Mouse (Mus musculus) embryonic facial prominence, embryonic 15.5 days (tissue): ENCODE measurements around the gene Nkiras2. TPM values are rescaled to one million over a fixed set of nuclear protein-coding genes. Genes with fewer than 3 reads are reported as not detected.
A peak's percentile ranks its signal among the peaks of the same experiment; 100 is the strongest.

Source experiments
- ATAC-seq: fragments of 200-750 bp; cut with Nextera tagmentation; 2 replicates; pipeline ENCODE4 v1.8.0; 2017; ENCODE audit warnings: low read depth, moderate TSS enrichment; ENCODE audit not compliant: insufficient number of reproducible peaks, low FRiP score, low TSS enrichment
- H3K27ac ChIP-seq: fragments of 300-500 bp; sonication (generic); replicated peaks from 2 replicates; pipeline ENCODE4 v1.5.1; 2015; ENCODE audit warnings: mild to moderate bottlenecking, inconsistent platforms
- H3K27me3 ChIP-seq: fragments of 300-500 bp; sonication (generic); 2 replicates; pipeline ENCODE4 v1.6.1; 2015; ENCODE audit warnings: inconsistent platforms
- H3K36me3 ChIP-seq: fragments of 300-500 bp; sonication (generic); 2 replicates; pipeline ENCODE4 v1.6.1; 2015; ENCODE audit warnings: mild to moderate bottlenecking, inconsistent platforms
- H3K4me1 ChIP-seq: fragments of 300-500 bp; sonication (generic); 2 replicates; pipeline ENCODE4 v1.6.1; 2015; ENCODE audit warnings: inconsistent platforms
- H3K4me2 ChIP-seq: fragments of 300-500 bp; sonication (generic); replicated peaks from 2 replicates; pipeline ENCODE4 v1.6.1; 2015; ENCODE audit warnings: mild to moderate bottlenecking, inconsistent platforms
- H3K4me3 ChIP-seq: fragments of 300-500 bp; sonication (generic); replicated peaks from 2 replicates; pipeline ENCODE4 v1.5.1; 2015; ENCODE audit warnings: mild to moderate bottlenecking, inconsistent platforms
- H3K9ac ChIP-seq: fragments of 300-500 bp; sonication (generic); 2 replicates; pipeline ENCODE4 v1.6.1; 2015; ENCODE audit warnings: inconsistent platforms
- H3K9me3 ChIP-seq: fragments of 300-500 bp; sonication (generic); replicated peaks from 2 replicates; pipeline ENCODE4 v1.6.1; 2016; ENCODE audit warnings: inconsistent platforms
- WGBS: fragments of 180-500 bp; shearing (Covaris S2); methylation state at CpG from one replicate; pipeline ENCODE4 v1.1.7; 2015; 5-methylcytosine and 5-hydroxymethylcytosine counted together
- polyA plus RNA-seq: library from polyadenylated mRNA; unstranded; fragments of >200 nt; fragmentation: Nextera tagmentation; extraction: Ambion mirVana; gene quantifications from 2 replicates; pipeline ENCODE4 v1.2.1, GENCODE M21; 2015

Nkiras2 gene
- polyA plus RNA-seq, 1 experiment from 2014 or later, result 75.5 TPM

- Histone ChIP-seq H3K4me3 (peak overlapping the region; percentile 20), H3K4me1 (peaks cover 17% of the 10 kb centered on the region), H3K27me3 (peaks cover 8% of the 10 kb centered on the region), H3K9me3 (no peaks in the 10 kb centered on the region), H3K9ac (0 out of 2 replicates have a peak overlapping the region, but pooled peaks have one; percentile 4), H3K27ac (no peak overlapping the region), H3K4me2 (peak overlapping the region; percentile 44), H3K36me3 (no peaks in the 10 kb centered on the region)
- peak; percentile 45; the same call in 1 of the 2 replicates for ATAC-seq
- WGBS, result 5% methylated on average over 23 of the region's 23 CpGs
These were observed 54.1 kb downstream of the Nkiras2 start for GRCm38 (mm10) chr11:100673169-100673568.

Other genes starting within 250 kb of the Nkiras2 start
- gene Jup, start 221.5 kb upstream of the Nkiras2 start, polyA plus RNA-seq, result 232 and 256 TPM in 2 replicates
- gene P3h4, start 204.4 kb upstream of the Nkiras2 start, polyA plus RNA-seq, result 89.9 and 91.1 TPM in 2 replicates
- gene Fkbp10, start 203.5 kb upstream of the Nkiras2 start, polyA plus RNA-seq, result 212 TPM in 2 replicates
- gene Nt5c3b, start 177.4 kb upstream of the Nkiras2 start, polyA plus RNA-seq, result 134 and 135 TPM in 2 replicates
- gene Klhl10, start 177.3 kb upstream of the Nkiras2 start, polyA plus RNA-seq, result 1.1 and 1.2 TPM in 2 replicates
- gene Klhl11, start 146.5 kb upstream of the Nkiras2 start, polyA plus RNA-seq, result 8.2 and 9.9 TPM in 2 replicates
- 137 and 152 TPM in 2 replicates for gene Acly, start 91.2 kb upstream of the Nkiras2 start, polyA plus RNA-seq
- 3.9 and 6.0 TPM in 2 replicates for gene Ttc25, start 73.6 kb upstream of the Nkiras2 start, polyA plus RNA-seq
- gene Cnp, start 44.3 kb upstream of the Nkiras2 start, polyA plus RNA-seq, result 32.0 and 33.9 TPM in 2 replicates
- 242 and 256 TPM in 2 replicates for gene Dnajc7, start 924 bp downstream of the Nkiras2 start, polyA plus RNA-seq
- 2.0 and 3.1 TPM in 2 replicates for gene Zfp385c, start 73.2 kb downstream of the Nkiras2 start, polyA plus RNA-seq
- 3.4 and 5.9 TPM in 2 replicates for gene Dhx58, start 85.0 kb downstream of the Nkiras2 start, polyA plus RNA-seq
- gene Kat2a, start 93.2 kb downstream of the Nkiras2 start, polyA plus RNA-seq, result 54.6 and 61.1 TPM in 2 replicates
- 0.55 TPM in 1 of 2 replicates, not detected in the other for gene Hspb9, start 94.6 kb downstream of the Nkiras2 start, polyA plus RNA-seq
- 31.0 and 33.2 TPM in 2 replicates for gene Rab5c, start 119.0 kb downstream of the Nkiras2 start, polyA plus RNA-seq
- gene Kcnh4, start 140.7 kb downstream of the Nkiras2 start, polyA plus RNA-seq, result 0.64 and 1.1 TPM in 2 replicates
- not detected in 2 replicates for gene Hcrt, start 143.7 kb downstream of the Nkiras2 start, polyA plus RNA-seq
- 7.2 and 9.2 TPM in 2 replicates for gene Ghdc, start 151.7 kb downstream of the Nkiras2 start, polyA plus RNA-seq
- 24.9 and 25.3 TPM in 2 replicates for gene Stat5b, start 231.5 kb downstream of the Nkiras2 start, polyA plus RNA-seq
- 9.7 and 10.4 TPM in 2 replicates for gene Stat5a, start 240.1 kb downstream of the Nkiras2 start, polyA plus RNA-seq